Mouse (Mus musculus) erythroblast, embryonic 14.5 days (primary cell): ENCODE data around the gene Ell2.

Source experiments
- GATA1 ChIP-seq: IDR thresholded peaks from 2 replicates; pipeline ENCODE4 v1.6.1; 2012; ENCODE audit warnings: low read length, inconsistent platforms, mixed read lengths
- TAL1 ChIP-seq: IDR thresholded peaks from 3 replicates; pipeline ENCODE4 v1.6.1; 2012; ENCODE audit warnings: low read length, inconsistent platforms, mixed read lengths

DNA sequence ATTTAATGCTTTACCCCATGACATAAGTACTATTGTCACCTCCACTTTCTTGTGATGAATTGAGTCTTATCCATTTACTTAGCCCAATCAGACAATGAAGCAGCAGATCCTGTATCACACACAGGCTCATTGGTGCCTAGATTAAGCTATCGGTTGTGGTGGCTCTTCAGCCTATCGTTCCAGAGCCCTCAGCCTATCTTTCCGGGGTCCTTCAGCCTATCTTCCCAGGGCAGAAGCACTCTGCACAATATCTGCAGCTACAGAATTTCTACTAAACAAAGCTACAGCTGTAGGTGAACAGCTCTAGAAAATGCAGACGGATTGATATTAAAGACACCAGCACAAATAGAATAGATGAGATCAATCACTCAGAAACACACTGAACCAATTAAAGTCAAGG, 19.6 kb upstream of the Ell2 start:
- no peak for TF ChIP-seq GATA1
- no peak for TF ChIP-seq TAL1
